In genomic region chr13:107325707-107326495, GRCm38 (mm10) we compare ENCODE assay signal across 8 mouse cellular contexts.
A peak's percentile ranks its signal among the peaks of the same experiment; 100 is the strongest.
DNase-seq lines count a peak whose midpoint lies in the region; ATAC-seq and TF ChIP-seq lines count a peak whose summit lies in the region.

No protein-coding gene starts in this region.

- DNase-seq in 3T3-L1 (ENCODE audit: low read depth, low spot score): peak; percentile 66
- DNase-seq in kidney, adult 8-10 months: peak; percentile 54 to 75
- peak; percentile 31 for DNase-seq in liver, postnatal 0 days
- DNase-seq in retina, postnatal 7 days (ENCODE audit: low read depth, low spot score): peak; percentile 19

- no peak for TF ChIP-seq EP300 in liver, postnatal 0 days (IDR thresholded peaks at IDR 0.05; ENCODE audit: low read depth)

- no peak overlapping the region for H3K27ac ChIP-seq in forebrain, embryonic 13.5 days
- no peak overlapping the region for H3K27ac ChIP-seq in liver, postnatal 0 days (ENCODE audit: low read depth)

- H3K27me3 ChIP-seq in E14TG2a.4 (ENCODE audit: insufficient read depth, low read length): no peaks in the 10 kb centered on the region
- no peaks in the 10 kb centered on the region for H3K27me3 ChIP-seq in forebrain, embryonic 13.5 days
- H3K27me3 ChIP-seq in liver, postnatal 0 days (ENCODE audit: insufficient read depth, low read length): no peaks in the 10 kb centered on the region

- H3K4me2 ChIP-seq in forebrain, embryonic 13.5 days: no peak overlapping the region
- H3K4me2 ChIP-seq in liver, postnatal 0 days (ENCODE audit: low read depth, low read length): no peak overlapping the region

- no peaks in the 10 kb centered on the region for H3K9me3 ChIP-seq in E14TG2a.4 (ENCODE audit: low read length)
- H3K9me3 ChIP-seq in forebrain, embryonic 13.5 days (replicated peaks): no peaks in the 10 kb centered on the region
- no peaks in the 10 kb centered on the region for H3K9me3 ChIP-seq in liver, postnatal 0 days (ENCODE audit: low read length)

- ATAC-seq in cerebellum, adult (ENCODE audit: insufficient number of reproducible peaks, low FRiP score, low TSS enrichment): peak; percentile 88
- peak; percentile 74; the same call in 1 of the 2 replicates for ATAC-seq in forebrain, embryonic 13.5 days
- no peak for ATAC-seq in liver, postnatal 0 days
- ATAC-seq in inflammation-experienced regulatory T-cells, adult 6 months: no peak

- H3K4me3 ChIP-seq in E14TG2a.4 (replicated peaks; ENCODE audit: low read length): no peak overlapping the region
- no peak overlapping the region for H3K4me3 ChIP-seq in forebrain, embryonic 13.5 days
- no peak overlapping the region for H3K4me3 ChIP-seq in liver, postnatal 0 days (ENCODE audit: low read depth, low read length)

- peak; percentile 48 for TF ChIP-seq CTCF in E14TG2a.4 (conservative IDR thresholded peaks at IDR 0.05; ENCODE audit: low read length)
- TF ChIP-seq CTCF in liver, postnatal 0 days (IDR thresholded peaks at IDR 0.05; ENCODE audit: low read depth): peak; percentile 75

- no peaks in the 10 kb centered on the region for H3K4me1 ChIP-seq in E14TG2a.4 (replicated peaks; ENCODE audit: low read depth, low read length)
- H3K4me1 ChIP-seq in forebrain, embryonic 13.5 days: peaks cover 8% of the 10 kb centered on the region
- H3K4me1 ChIP-seq in liver, postnatal 0 days (ENCODE audit: insufficient read depth): no peaks in the 10 kb centered on the region

- 53% methylated on average over 3 of the region's 3 CpGs for WGBS in forebrain, embryonic 13.5 days
- 45% methylated on average over 3 of the region's 3 CpGs for WGBS in liver, postnatal 0 days (ENCODE audit: insufficient replicate concordance)

- no peak overlapping the region for H3K9ac ChIP-seq in forebrain, embryonic 13.5 days
- H3K9ac ChIP-seq in liver, postnatal 0 days (replicated peaks): no peak overlapping the region

- no peaks in the 10 kb centered on the region for H3K36me3 ChIP-seq in E14TG2a.4 (ENCODE audit: insufficient read depth, low read length)
- no peaks in the 10 kb centered on the region for H3K36me3 ChIP-seq in forebrain, embryonic 13.5 days (ENCODE audit: poor library complexity, severe bottlenecking)
- H3K36me3 ChIP-seq in liver, postnatal 0 days (replicated peaks; ENCODE audit: insufficient read depth, low read length): no peaks in the 10 kb centered on the region

Comparison
In these comparisons a context has a peak if more than half of its experiments do, and no peak if none do; other contexts are left out.
1. ATAC-seq: peak in cerebellum, adult (single experiment) and forebrain, embryonic 13.5 days (single experiment); none in liver, postnatal 0 days (single experiment) and inflammation-experienced regulatory T-cells, adult 6 months (single experiment).
2. Peak in every context shown above with its lines, with median percentiles within 50 percentile points of each other: DNase-seq.